Comparison of ENCODE assay signal across 9 mouse cellular contexts in genomic region chr19:43546337-43547117, GRCm38 (mm10). TPM values are rescaled to one million over a fixed set of nuclear protein-coding genes. Genes with fewer than 3 reads are reported as not detected.
DNase-seq lines count a peak whose midpoint lies in the region; ATAC-seq and TF ChIP-seq lines count a peak whose summit lies in the region.
"Had no signal": no experiment of that assay in that cellular context is flagged by ENCODE, and none has a peak within 500 bp of the region (broad histone marks: within the 10 kb centered on the region; RNA-seq: fewer than 3 reads in every experiment).

No protein-coding gene starts in this region.

- no peak for ATAC-seq in lung, embryonic 14.5 days (ENCODE audit: insufficient read depth)
- no peak for ATAC-seq in forebrain, embryonic 16.5 days
- ATAC-seq in stomach, postnatal 0 days (ENCODE audit: low FRiP score, low TSS enrichment), result no peak
- no peak for ATAC-seq in granulocyte monocyte progenitor cell, adult 5-6 weeks (replicated peaks; ENCODE audit: poor library complexity, severe bottlenecking)

- no peak for TF ChIP-seq CTCF in lung, embryonic 14.5 days (IDR thresholded peaks at IDR 0.05; ENCODE audit: low read depth)
- no peak for TF ChIP-seq CTCF in lung, adult 2 months (IDR thresholded peaks at IDR 0.05; ENCODE audit: insufficient read depth, low read length)
- TF ChIP-seq CTCF in stomach, postnatal 0 days (IDR thresholded peaks at IDR 0.05; ENCODE audit: low read depth), result no peak

- H3K4me3 ChIP-seq in lung, embryonic 14.5 days (ENCODE audit: low read depth, low read length), result no peak overlapping the region
- H3K4me3 ChIP-seq in lung, adult 2 months (replicated peaks; ENCODE audit: extremely low read depth, low read depth, low read length), result no peak overlapping the region
- H3K4me3 ChIP-seq in forebrain, embryonic 16.5 days (replicated peaks; ENCODE audit: low read length), result no peak overlapping the region
- peak overlapping the region; percentile 42 for H3K4me3 ChIP-seq in midbrain, embryonic 10.5 days
- no peak overlapping the region for H3K4me3 ChIP-seq in stomach, postnatal 0 days (ENCODE audit: low read depth, low read length)
- H3K4me3 ChIP-seq: liver, embryonic 13.5 days had no signal

- WGBS in lung, embryonic 14.5 days, result 4% methylated on average over 19 of the region's 19 CpGs
- WGBS in lung, adult 2 months, result 11% methylated on average over 19 of the region's 19 CpGs
- 10% methylated on average over 19 of the region's 19 CpGs for WGBS in forebrain, embryonic 16.5 days
- WGBS in midbrain, embryonic 10.5 days, result 6% methylated on average over 19 of the region's 19 CpGs
- WGBS in stomach, postnatal 0 days, result 9% methylated on average over 18 of the region's 19 CpGs

- DNase-seq in lung, embryonic 14.5 days, result peak; percentile 43
- no peak for DNase-seq in lung, adult 2 months
- DNase-seq in midbrain, embryonic 10.5 days (ENCODE audit: low spot score), result peak; percentile 50
- no peak for DNase-seq in stomach, postnatal 0 days (ENCODE audit: low spot score)
- DNase-seq in thymus, adult 18-20 months, result no peak
- no peak for DNase-seq in urinary bladder, postnatal 4 days (ENCODE audit: low spot score in 2 of 2)
- DNase-seq: liver, embryonic 13.5 days had no signal

- no peaks in the 10 kb centered on the region for H3K36me3 ChIP-seq in lung, embryonic 14.5 days (ENCODE audit: insufficient read depth)
- H3K36me3 ChIP-seq in forebrain, embryonic 16.5 days (ENCODE audit: control insufficient read depth, insufficient read depth), result no peaks in the 10 kb centered on the region
- H3K36me3 ChIP-seq in midbrain, embryonic 10.5 days, result no peaks in the 10 kb centered on the region
- no peaks in the 10 kb centered on the region for H3K36me3 ChIP-seq in stomach, postnatal 0 days (ENCODE audit: control insufficient read depth, insufficient read depth, low read length)
- H3K36me3 ChIP-seq: liver, embryonic 13.5 days had no signal

- no peak overlapping the region; the same call in 1 of the 2 replicates for H3K27ac ChIP-seq in lung, embryonic 14.5 days (ENCODE audit: low read depth)
- no peak overlapping the region for H3K27ac ChIP-seq in forebrain, embryonic 16.5 days (ENCODE audit: low read length)
- peak overlapping the region; percentile 59 for H3K27ac ChIP-seq in midbrain, embryonic 10.5 days (replicated peaks)
- H3K27ac ChIP-seq in stomach, postnatal 0 days (replicated peaks), result no peak overlapping the region
- H3K27ac ChIP-seq: liver, embryonic 13.5 days had no signal

- no peaks in the 10 kb centered on the region for H3K9me3 ChIP-seq in lung, embryonic 14.5 days (ENCODE audit: low read depth, low read length)
- H3K9me3 ChIP-seq in forebrain, embryonic 16.5 days (ENCODE audit: control insufficient read depth, low read length), result no peaks in the 10 kb centered on the region
- H3K9me3 ChIP-seq in midbrain, embryonic 10.5 days (replicated peaks), result no peaks in the 10 kb centered on the region
- no peaks in the 10 kb centered on the region for H3K9me3 ChIP-seq in stomach, postnatal 0 days (ENCODE audit: control insufficient read depth, low read length)
- H3K9me3 ChIP-seq: liver, embryonic 13.5 days had no signal

- peak overlapping the region; percentile 33 for H3K4me2 ChIP-seq in lung, embryonic 14.5 days
- H3K4me2 ChIP-seq in forebrain, embryonic 16.5 days (ENCODE audit: low read length), result 0 out of 2 replicates have a peak overlapping the region, but pooled peaks have one; percentile 0
- H3K4me2 ChIP-seq in stomach, postnatal 0 days (replicated peaks; ENCODE audit: low read depth), result 0 out of 2 replicates have a peak overlapping the region, but pooled peaks have one; percentile 11
- H3K4me2 ChIP-seq: liver, embryonic 13.5 days had no signal

- H3K27me3 ChIP-seq in lung, embryonic 14.5 days (ENCODE audit: insufficient read depth, low read length), result peaks cover 15% of the 10 kb centered on the region
- peaks cover 7% of the 10 kb centered on the region; the same call in 1 of the 2 replicates for H3K27me3 ChIP-seq in forebrain, embryonic 16.5 days (replicated peaks; ENCODE audit: control insufficient read depth, insufficient read depth, low read length)
- H3K27me3 ChIP-seq in midbrain, embryonic 10.5 days (ENCODE audit: low read depth, poor library complexity, severe bottlenecking), result peaks cover 87% of the 10 kb centered on the region
- no peaks in the 10 kb centered on the region for H3K27me3 ChIP-seq in stomach, postnatal 0 days (ENCODE audit: control insufficient read depth, insufficient read depth, low read length)

- H3K9ac ChIP-seq in lung, embryonic 14.5 days, result peak overlapping the region; percentile 13; the same call in 1 of the 2 replicates
- H3K9ac ChIP-seq in forebrain, embryonic 16.5 days (replicated peaks; ENCODE audit: low read depth, low read length), result no peak overlapping the region
- H3K9ac ChIP-seq in stomach, postnatal 0 days (ENCODE audit: low read length), result no peak overlapping the region
- H3K9ac ChIP-seq: liver, embryonic 13.5 days had no signal

- H3K4me1 ChIP-seq in lung, embryonic 14.5 days (ENCODE audit: insufficient read depth), result 0 out of 2 replicates have a peak, but pooled peaks cover 7% of the 10 kb centered on the region
- no peaks in the 10 kb centered on the region for H3K4me1 ChIP-seq in lung, adult 2 months (ENCODE audit: control insufficient read depth, insufficient read depth, low read length)
- H3K4me1 ChIP-seq in forebrain, embryonic 16.5 days (replicated peaks; ENCODE audit: control insufficient read depth, insufficient read depth, low read length), result 0 out of 2 replicates have a peak, but pooled peaks cover 4% of the 10 kb centered on the region
- peaks cover 19% of the 10 kb centered on the region for H3K4me1 ChIP-seq in midbrain, embryonic 10.5 days
- H3K4me1 ChIP-seq in stomach, postnatal 0 days (replicated peaks; ENCODE audit: control insufficient read depth, insufficient read depth), result 0 out of 2 replicates have a peak, but pooled peaks cover 3% of the 10 kb centered on the region
- H3K4me1 ChIP-seq: liver, embryonic 13.5 days had no signal

- TF ChIP-seq POLR2A in lung, adult 2 months (IDR thresholded peaks at IDR 0.05; ENCODE audit: borderline replicate concordance, extremely low read depth, low read depth, low read length), result no peak

- no peak for TF ChIP-seq EP300 in stomach, postnatal 0 days (optimal IDR thresholded peaks at IDR 0.05)

RNA-seq across cellular contexts. Expression of gene Got1, which starts 22.1 kb away (rescaled TPM):
- 19.5 and 23.3 TPM in 2 replicates for polyA plus RNA-seq in lung, embryonic 14.5 days (2014; fragmentation: Nextera tagmentation; extraction: Ambion mirVana)
- polyA plus RNA-seq in lung, adult 2 months (2012; rRNA removed), result 14.1 and 21.7 TPM in 2 replicates
- polyA plus RNA-seq in forebrain, embryonic 16.5 days (2015; fragmentation: Nextera tagmentation; extraction: Ambion mirVana), result 72.2 and 78.6 TPM in 2 replicates
- 59.0 and 60.2 TPM in 2 replicates for polyA plus RNA-seq in midbrain, embryonic 10.5 days (2016; fragmentation: Nextera tagmentation; extraction: Ambion mirVana)
- polyA plus RNA-seq in stomach, postnatal 0 days (2015; fragmentation: Nextera tagmentation; extraction: Ambion mirVana), result 49.3 and 51.1 TPM in 2 replicates
- total RNA-seq in granulocyte monocyte progenitor cell, adult 5-6 weeks (2014; fragmentation: Nextera tagmentation), result 22.6 and 36.8 TPM in 2 replicates
- 17.3 and 21.5 TPM in 2 replicates for total RNA-seq in granulocyte monocyte progenitor cell, adult 5-6 weeks (2017)

Comparison
In these comparisons a context has a peak if more than half of its experiments do, and no peak if none do; other contexts are left out.
1. DNase-seq: peak in lung, embryonic 14.5 days (single experiment) and midbrain, embryonic 10.5 days (single experiment); none in lung, adult 2 months (single experiment), stomach, postnatal 0 days (single experiment), thymus, adult 18-20 months (0 of 2) and urinary bladder, postnatal 4 days (0 of 2).
2. Peak in every context shown above with its lines, with median percentiles within 50 percentile points of each other: H3K4me2 ChIP-seq.